9 mouse cellular contexts compared by ENCODE assay signal in genomic region chr2:144467203-144467602, GRCm38 (mm10).
DNase-seq lines count a peak whose midpoint lies in the region; ATAC-seq and TF ChIP-seq lines count a peak whose summit lies in the region.
"Had no signal": no experiment of that assay in that cellular context is flagged by ENCODE, and none has a peak within 500 bp of the region (broad histone marks: within the 10 kb centered on the region; RNA-seq: fewer than 3 reads in every experiment).

No protein-coding gene starts in this region.

- DNase-seq in kidney, postnatal 0 days (ENCODE audit: low spot score) = no peak
- peak; percentile 5 to 7 for DNase-seq in B cell, adult 2 months
- peak; percentile 38 for DNase-seq in ES-CJ7 (ENCODE audit: low read depth, low spot score)
- DNase-seq in ovary, postnatal 36 days (ENCODE audit: low spot score) = no peak

- ATAC-seq in kidney, postnatal 0 days (replicated peaks; ENCODE audit: low FRiP score, low read depth) = no peak
- ATAC-seq in kidney, embryonic 16.5 days (ENCODE audit: low FRiP score, low TSS enrichment) = no peak
- peak; percentile 48; the same call in 1 of the 2 replicates for ATAC-seq in granulocyte monocyte progenitor cell, adult 5-6 weeks (replicated peaks; ENCODE audit: poor library complexity, severe bottlenecking)
- ATAC-seq in cerebellum, adult (ENCODE audit: insufficient number of reproducible peaks, low FRiP score, low TSS enrichment) = no peak
- ATAC-seq: midbrain, embryonic 15.5 days had no signal

- no peak overlapping the region for H3K4me3 ChIP-seq in kidney, postnatal 0 days (replicated peaks; ENCODE audit: low read depth, low read length)
- no peak overlapping the region for H3K4me3 ChIP-seq in kidney, embryonic 16.5 days (ENCODE audit: low read length)
- H3K4me3 ChIP-seq: heart, embryonic 13.5 days; midbrain, embryonic 15.5 days had no signal

- TF ChIP-seq CTCF in kidney, postnatal 0 days (IDR thresholded peaks at IDR 0.05; ENCODE audit: low read depth) = peak; percentile 62

- H3K4me1 ChIP-seq in kidney, postnatal 0 days (replicated peaks; ENCODE audit: insufficient read depth, low read length) = no peaks in the 10 kb centered on the region
- no peaks in the 10 kb centered on the region for H3K4me1 ChIP-seq in kidney, embryonic 16.5 days (ENCODE audit: insufficient read depth, low read length)
- H3K4me1 ChIP-seq: heart, embryonic 13.5 days; midbrain, embryonic 15.5 days had no signal

- H3K27ac ChIP-seq in kidney, postnatal 0 days = no peak overlapping the region
- no peak overlapping the region for H3K27ac ChIP-seq in kidney, embryonic 16.5 days (ENCODE audit: low read length)
- H3K27ac ChIP-seq: heart, embryonic 13.5 days; midbrain, embryonic 15.5 days had no signal

- H3K9me3 ChIP-seq in kidney, postnatal 0 days (replicated peaks; ENCODE audit: low read length) = no peaks in the 10 kb centered on the region
- no peaks in the 10 kb centered on the region for H3K9me3 ChIP-seq in kidney, embryonic 16.5 days (ENCODE audit: low read length)
- H3K9me3 ChIP-seq: heart, embryonic 13.5 days; midbrain, embryonic 15.5 days had no signal

- H3K27me3 ChIP-seq in kidney, postnatal 0 days (ENCODE audit: insufficient read depth, low read length) = no peaks in the 10 kb centered on the region
- H3K27me3 ChIP-seq in kidney, embryonic 16.5 days (ENCODE audit: insufficient read depth, low read length) = no peaks in the 10 kb centered on the region
- H3K27me3 ChIP-seq: heart, embryonic 13.5 days; midbrain, embryonic 15.5 days had no signal

- no peak overlapping the region for H3K4me2 ChIP-seq in kidney, postnatal 0 days (ENCODE audit: low read length)
- H3K4me2 ChIP-seq in kidney, embryonic 16.5 days (replicated peaks; ENCODE audit: low read depth, low read length) = no peak overlapping the region
- H3K4me2 ChIP-seq: heart, embryonic 13.5 days; midbrain, embryonic 15.5 days had no signal

- WGBS in kidney, postnatal 0 days = 65% methylated on average over 5 of the region's 5 CpGs
- 75% methylated on average over 5 of the region's 5 CpGs for WGBS in kidney, embryonic 16.5 days

- no peak overlapping the region for H3K9ac ChIP-seq in kidney, postnatal 0 days (ENCODE audit: low read depth, low read length)
- no peak overlapping the region for H3K9ac ChIP-seq in kidney, embryonic 16.5 days (replicated peaks; ENCODE audit: low read length)
- H3K9ac ChIP-seq: heart, embryonic 13.5 days; midbrain, embryonic 15.5 days had no signal

- H3K36me3 ChIP-seq in kidney, postnatal 0 days (ENCODE audit: insufficient read depth, low read length) = no peaks in the 10 kb centered on the region
- H3K36me3 ChIP-seq in kidney, embryonic 16.5 days (ENCODE audit: insufficient read depth, low read length) = no peaks in the 10 kb centered on the region
- H3K36me3 ChIP-seq: heart, embryonic 13.5 days; midbrain, embryonic 15.5 days had no signal

Comparison
In these comparisons a context has a peak if more than half of its experiments do, and no peak if none do; other contexts are left out.
1. DNase-seq: peak in B cell, adult 2 months (2 of 2) and ES-CJ7 (single experiment); none in kidney, postnatal 0 days (single experiment) and ovary, postnatal 36 days (single experiment).